Mouse (Mus musculus) lung, postnatal 0 days (tissue): ENCODE data around the gene Vps45. TPM values are rescaled to one million over a fixed set of nuclear protein-coding genes. Genes with fewer than 3 reads are reported as not detected.
"Not testable (repeated sequence)": the region's sequence is repeated elsewhere in the genome, so short reads cannot be mapped to it uniquely, and the experiment has no call there.

Experiments used
- ATAC-seq: fragments of 200-750 bp; cut with Nextera tagmentation; 2 replicates; pipeline ENCODE4 v1.8.0; 2017; ENCODE audit warnings: moderate library complexity
- DNase-seq: peaks from one replicate; pipeline ENCODE4 v3.0.0-alpha.2; 2016; ENCODE audit warnings: low spot score
- H3K27ac ChIP-seq: fragments of 300-500 bp; sonication (generic); 2 replicates; pipeline ENCODE4 v1.5.1; 2014; ENCODE audit warnings: antibody characterized with exemption, mild to moderate bottlenecking, low read length, mixed read lengths
- H3K27me3 ChIP-seq: fragments of 300-500 bp; sonication (generic); replicated peaks from 2 replicates; pipeline ENCODE4 v1.6.1; 2014; ENCODE audit warnings: low read length, mixed read lengths; ENCODE audit not compliant: insufficient read depth
- H3K36me3 ChIP-seq: fragments of 300-500 bp; sonication (generic); 2 replicates; pipeline ENCODE4 v1.6.1; 2014; ENCODE audit warnings: low read length, mixed read lengths; ENCODE audit not compliant: insufficient read depth
- H3K4me1 ChIP-seq: fragments of 300-500 bp; sonication (generic); 2 replicates; pipeline ENCODE4 v1.6.1; 2014; ENCODE audit warnings: antibody characterized with exemption, low read depth, low read length, mixed read lengths; ENCODE audit not compliant: insufficient read depth
- H3K4me2 ChIP-seq: fragments of 300-500 bp; sonication (generic); replicated peaks from 2 replicates; pipeline ENCODE4 v1.6.1; 2014; ENCODE audit warnings: low read depth, mild to moderate bottlenecking, low read length, moderate library complexity, mixed read lengths
- H3K4me3 ChIP-seq: fragments of 300-500 bp; sonication (generic); 2 replicates; pipeline ENCODE4 v1.5.1; 2014; ENCODE audit warnings: low read depth, low read length
- H3K9ac ChIP-seq: fragments of 300-500 bp; sonication (generic); replicated peaks from 2 replicates; pipeline ENCODE4 v1.6.1; 2014; ENCODE audit warnings: low read depth, mild to moderate bottlenecking
- H3K9me3 ChIP-seq: fragments of 300-500 bp; sonication (generic); 2 replicates; pipeline ENCODE4 v1.6.1; 2016; ENCODE audit warnings: low read length, mixed read lengths
- CTCF ChIP-seq: IDR thresholded peaks from 2 replicates; pipeline ENCODE4 v1.5.1; 2016; ENCODE audit warnings: antibody characterized with exemption, mild to moderate bottlenecking
- EP300 ChIP-seq: IDR thresholded peaks from 2 replicates; pipeline ENCODE4 v1.6.1; 2016; ENCODE audit warnings: antibody characterized with exemption, mild to moderate bottlenecking, control low read depth
- WGBS: fragments of 180-500 bp; shearing (Covaris S2); extraction: QIAGEN DNeasy Blood & Tissue Kit; methylation state at CpG from one replicate; pipeline ENCODE4 v1.1.7; 2014; 5-methylcytosine and 5-hydroxymethylcytosine counted together
- polyA plus RNA-seq: library from polyadenylated mRNA; unstranded; fragments of >200 nt; fragmentation: Nextera tagmentation; extraction: Ambion mirVana; gene quantifications from 2 replicates; pipeline ENCODE4 v1.2.1, GENCODE M21; 2015

The Vps45 gene
- polyA plus RNA-seq, 1 experiment from 2014 or later, result 32.8 TPM

- no peak for DNase-seq
- H3K9ac ChIP-seq, result no peak overlapping the region
- no peak overlapping the region for H3K27ac ChIP-seq
- no peak overlapping the region for H3K4me3 ChIP-seq
- H3K4me2 ChIP-seq, result no peak overlapping the region
- H3K9me3 ChIP-seq, result no peaks in the 10 kb centered on the region
- no peaks in the 10 kb centered on the region for H3K36me3 ChIP-seq
- H3K4me1 ChIP-seq, result 0 out of 2 replicates have a peak, but pooled peaks cover 4% of the 10 kb centered on the region
- no peak for ATAC-seq
- WGBS, result 77% methylated on average over 1 of the region's 1 CpGs
- TF ChIP-seq CTCF, result no peak
- no peak for TF ChIP-seq EP300
- 0 out of 2 replicates have a peak, but pooled peaks cover 3% of the 10 kb centered on the region for H3K27me3 ChIP-seq
Observed at GRCm38 (mm10) chr3:95969277-95969676, 89.0 kb downstream of the Vps45 start.

- TF ChIP-seq CTCF (peak; percentile 67), EP300 (no peak)
- 9% methylated on average over 7 of the region's 7 CpGs for WGBS
- Histone ChIP-seq H3K4me2 (0 out of 2 replicates have a peak overlapping the region, but pooled peaks have one; percentile 19), H3K27me3 (no peaks in the 10 kb centered on the region), H3K4me3 (no peak overlapping the region), H3K27ac (no peak overlapping the region), H3K9ac (no peak overlapping the region), H3K4me1 (no peaks in the 10 kb centered on the region), H3K9me3 (no peaks in the 10 kb centered on the region), H3K36me3 (no peaks in the 10 kb centered on the region)
- ATAC-seq, result peak; percentile 49; the same call in 1 of the 2 replicates
- DNase-seq, result peak; percentile 58
Observed at GRCm38 (mm10) chr3:95965518-95966451, 92.5 kb downstream of the Vps45 start.

GRCm38 (mm10) chr3:95963681-95964080 lies 94.6 kb downstream of the Vps45 start:
- no peaks in the 10 kb centered on the region for H3K9me3 ChIP-seq
- no peak overlapping the region for H3K27ac ChIP-seq
- DNase-seq (peak; percentile 33), ATAC-seq (no peak)
- H3K27me3 ChIP-seq, result no peaks in the 10 kb centered on the region
- TF ChIP-seq EP300 (no peak), CTCF (peak; percentile 62)
- WGBS, result 35% methylated on average over 4 of the region's 4 CpGs
- no peaks in the 10 kb centered on the region for H3K36me3 ChIP-seq
- no peak overlapping the region for H3K4me3 ChIP-seq
- H3K4me2 ChIP-seq, result no peak overlapping the region
- no peaks in the 10 kb centered on the region for H3K4me1 ChIP-seq
- H3K9ac ChIP-seq, result no peak overlapping the region

GRCm38 (mm10) chr3:95963230-95963629 lies 95.0 kb downstream of the Vps45 start:
- WGBS, result 36% methylated on average over 2 of the region's 2 CpGs
- no peaks in the 10 kb centered on the region for H3K9me3 ChIP-seq
- no peak overlapping the region for H3K4me3 ChIP-seq
- ATAC-seq (no peak), DNase-seq (no peak)
- TF ChIP-seq EP300 (no peak), CTCF (no peak)
- H3K27ac ChIP-seq, result no peak overlapping the region
- no peaks in the 10 kb centered on the region for H3K36me3 ChIP-seq
- H3K4me2 ChIP-seq, result no peak overlapping the region
- no peaks in the 10 kb centered on the region for H3K27me3 ChIP-seq
- H3K9ac ChIP-seq, result no peak overlapping the region
- no peaks in the 10 kb centered on the region for H3K4me1 ChIP-seq

GRCm38 (mm10) chr3:95962182-95962581 lies 96.1 kb downstream of the Vps45 start:
- not testable (repeated sequence) for H3K27me3 ChIP-seq, H3K27ac ChIP-seq, H3K4me2 ChIP-seq, H3K9me3 ChIP-seq, DNase-seq, H3K9ac ChIP-seq, H3K36me3 ChIP-seq, H3K4me3 ChIP-seq, H3K4me1 ChIP-seq, ATAC-seq
- 73% methylated on average over 8 of the region's 8 CpGs for WGBS

- Histone ChIP-seq H3K4me3 (no peak overlapping the region), H3K4me1 (no peaks in the 10 kb centered on the region), H3K9ac (no peak overlapping the region), H3K27me3 (no peaks in the 10 kb centered on the region), H3K4me2 (no peak overlapping the region), H3K36me3 (no peaks in the 10 kb centered on the region), H3K9me3 (no peaks in the 10 kb centered on the region), H3K27ac (no peak overlapping the region)
- 94% methylated on average over 1 of the region's 1 CpGs for WGBS
- peak; percentile 65 for DNase-seq
- TF ChIP-seq EP300, result no peak
- TF ChIP-seq CTCF, result peak; percentile 47
- ATAC-seq, result no peak
Observed at GRCm38 (mm10) chr3:95959807-95960206, 98.5 kb downstream of the Vps45 start.
